Mouse (Mus musculus): Measurements from ENCODE around the gene Fscn3. TPM values are rescaled to one million over a fixed set of nuclear protein-coding genes. Genes with fewer than 3 reads are reported as not detected.

The Fscn3 gene
- total RNA-seq, 2 experiments from 2014 or later = not detected

DNA sequence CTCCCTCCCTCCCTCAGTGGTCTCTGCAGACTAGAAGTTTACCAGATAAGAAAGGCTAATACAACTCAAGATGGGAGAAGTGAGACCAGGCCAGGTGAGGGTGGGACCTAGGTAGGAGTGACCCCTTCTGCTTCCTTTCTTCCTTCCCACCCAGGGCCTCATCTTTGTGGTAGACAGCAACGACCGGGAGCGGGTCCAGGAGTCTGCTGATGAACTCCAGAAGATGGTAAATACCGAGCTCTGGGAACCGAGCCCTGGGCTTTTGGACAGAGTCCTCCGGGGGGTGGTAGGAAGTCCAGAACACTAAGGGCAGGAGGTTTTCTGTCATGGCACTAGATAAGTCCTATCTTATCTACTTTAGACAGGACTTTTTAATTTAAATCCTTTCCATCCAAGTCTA is 2.6 kb upstream of the Fscn3 start:
- DNase-seq (ENCODE audit: low spot score in 2 of 2) = no peak

DNA sequence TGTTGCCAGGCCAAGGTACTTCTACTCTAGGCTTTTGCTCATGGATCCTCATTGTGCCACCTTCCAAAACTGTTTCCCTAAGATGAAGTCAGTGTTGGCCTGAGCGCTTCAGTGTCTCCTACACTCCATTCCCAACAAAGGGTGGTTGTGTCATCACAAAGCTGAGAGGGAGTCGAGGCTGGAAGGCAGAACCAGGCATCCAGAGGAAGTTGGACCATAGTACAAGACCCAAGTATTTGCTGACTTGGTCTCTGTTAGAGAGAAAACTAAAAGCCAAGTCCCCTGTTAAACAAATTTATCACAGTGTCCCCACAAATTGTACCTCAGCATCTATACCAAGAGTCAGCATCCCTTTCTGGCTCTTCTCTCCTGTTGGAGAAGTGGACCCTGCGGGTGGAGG is 701 bp downstream of the Fscn3 start, which contains the start of gene Gcc1:
Gcc1 (minus strand) TSS at position 101 of the 400 bp plus-strand sequence.
- DNase-seq (ENCODE audit: low spot score in 2 of 2) = no peak

DNA sequence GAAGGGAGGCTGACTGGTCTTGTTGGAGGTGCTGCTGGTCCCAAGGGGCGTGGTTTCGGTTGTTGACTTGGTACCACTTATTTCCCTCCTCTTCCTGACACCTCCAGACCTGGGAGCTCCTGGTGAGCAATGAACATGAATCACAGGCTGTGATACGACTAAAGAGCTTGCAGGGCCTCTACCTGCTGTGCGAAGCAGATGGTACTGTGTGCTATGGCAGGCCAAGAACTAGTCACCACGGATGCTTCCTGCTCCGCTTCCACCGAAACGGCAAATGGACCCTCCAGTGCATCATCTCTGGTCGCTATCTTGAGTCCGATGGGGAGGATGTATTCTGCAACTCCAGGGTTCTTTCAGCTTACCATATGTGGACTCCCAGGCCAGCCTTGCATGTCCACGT is 2.3 kb downstream of the Fscn3 start:
- DNase-seq (ENCODE audit: low spot score in 2 of 2) = no peak

DNA sequence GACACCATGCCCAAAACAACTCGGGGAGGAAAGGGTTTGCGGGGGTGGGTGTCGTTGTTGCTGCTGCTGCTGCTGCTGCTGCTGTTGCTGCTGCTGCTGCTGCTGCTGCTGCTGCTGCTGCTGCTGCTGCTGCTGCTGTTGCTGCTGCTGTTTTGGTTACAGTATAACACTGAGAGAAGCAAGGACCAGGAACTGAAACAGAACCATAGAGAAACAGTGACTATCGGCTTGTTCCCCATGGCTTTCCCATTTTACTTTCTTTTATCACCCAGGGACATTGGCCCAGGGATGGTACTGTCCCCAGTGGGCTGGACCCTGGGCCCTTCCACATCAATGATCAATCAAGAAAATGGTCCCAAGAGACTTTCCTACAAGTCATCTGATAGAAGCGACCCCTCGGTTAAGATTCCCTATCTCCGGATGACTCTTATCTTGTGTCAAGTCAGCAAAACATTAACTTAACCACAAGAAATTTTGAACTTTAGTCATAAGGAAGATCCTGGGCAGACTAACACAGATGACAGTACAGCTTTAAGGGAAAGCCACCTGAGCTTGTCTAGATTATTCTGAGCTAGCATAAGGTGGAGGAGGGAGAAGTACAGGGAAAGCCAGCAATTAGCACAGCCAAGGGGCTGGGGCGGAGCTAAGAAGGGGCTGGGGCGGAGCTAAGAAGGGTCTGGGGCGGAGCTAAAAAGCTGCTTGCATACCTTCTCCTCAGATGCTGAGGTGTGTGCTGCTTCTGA is 3.4 kb downstream of the Fscn3 start:
- DNase-seq (ENCODE audit: low spot score in 2 of 2) = no peak

DNA sequence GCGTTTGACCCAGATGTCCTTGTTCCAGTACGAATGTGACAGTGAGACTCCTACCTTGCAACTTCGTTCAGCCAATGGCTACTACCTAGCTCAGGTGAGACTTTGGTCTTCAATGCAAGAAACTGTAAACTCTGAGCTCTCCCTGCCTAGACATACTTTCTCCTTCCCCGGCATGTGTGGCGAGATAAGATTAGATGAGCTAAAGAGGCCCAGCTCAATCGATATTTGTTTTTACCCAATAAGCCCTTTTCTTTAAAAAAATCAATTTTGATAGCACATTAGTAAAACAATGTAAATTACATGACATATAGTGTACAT is 3.9 kb downstream of the Fscn3 start:
- DNase-seq (ENCODE audit: low spot score in 2 of 2) = no peak

- DNase-seq (ENCODE audit: low spot score in 2 of 2) = no peak
These were observed 20.3 kb downstream of the Fscn3 start for GRCm38 (mm10) chr6:28447937-28448336.

GRCm38 (mm10) chr6:28449253-28449652 is 21.7 kb downstream of the Fscn3 start, which contains the start of gene Pax4:
Gene Pax4, minus strand, starts transcription at chr6:28449353.
- no peak for DNase-seq (ENCODE audit: low spot score in 2 of 2)

DNA sequence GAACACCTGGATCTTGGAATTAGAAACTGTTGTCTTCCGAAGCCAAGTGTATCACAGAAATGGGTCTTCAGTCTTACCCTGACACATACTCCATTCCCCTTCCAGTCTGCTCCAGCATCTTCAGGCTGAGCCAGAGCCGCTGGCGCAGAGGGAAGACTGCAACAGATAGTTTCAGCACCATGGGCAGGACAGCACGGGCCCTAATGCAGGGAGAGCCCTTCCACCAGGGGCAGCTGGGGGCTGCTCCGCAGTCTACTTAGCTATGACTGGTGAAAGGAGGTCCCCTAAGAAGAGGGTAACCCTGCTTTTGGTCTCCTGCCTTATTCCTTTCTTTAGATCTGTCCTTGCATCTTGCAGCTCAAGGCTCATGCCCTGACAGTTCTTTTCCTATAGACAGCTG is 22.9 kb downstream of the Fscn3 start:
- no peak for DNase-seq (ENCODE audit: low spot score in 2 of 2)

- DNase-seq (ENCODE audit: low spot score in 2 of 2) = no peak
These were observed 23.4 kb downstream of the Fscn3 start for GRCm38 (mm10) chr6:28450977-28451376.

GRCm38 (mm10) chr6:28459221-28459668 is 31.7 kb downstream of the Fscn3 start:
- no peak for DNase-seq (ENCODE audit: low spot score in 2 of 2)

DNA sequence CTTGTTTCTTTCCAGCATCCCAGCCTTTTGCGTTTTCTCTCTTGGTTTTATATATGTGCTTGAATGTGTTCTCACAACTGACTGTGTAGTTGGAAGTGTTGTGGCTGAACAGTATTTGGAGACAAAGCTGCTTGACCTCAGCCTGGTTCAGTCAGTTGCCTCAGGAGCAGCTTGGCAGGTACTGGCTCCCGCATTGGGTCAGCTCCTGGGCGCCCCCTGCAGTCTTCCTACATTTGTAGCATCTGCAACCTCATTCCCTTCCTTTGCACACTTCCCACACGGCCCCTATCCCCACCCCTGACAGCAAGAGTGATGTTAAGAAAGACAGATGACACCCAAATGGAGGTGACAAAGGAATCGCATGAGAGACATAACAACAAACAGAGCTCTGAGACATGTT is 32.9 kb downstream of the Fscn3 start:
- DNase-seq (ENCODE audit: low spot score in 2 of 2) = peak; percentile 18 to 41

GRCm38 (mm10) chr6:28464630-28465029 is 37.0 kb downstream of the Fscn3 start:
- no peak for DNase-seq (ENCODE audit: low spot score in 2 of 2)

- DNase-seq (ENCODE audit: low spot score in 2 of 2) = no peak
These were observed 42.5 kb downstream of the Fscn3 start for GRCm38 (mm10) chr6:28470017-28470602.

DNA sequence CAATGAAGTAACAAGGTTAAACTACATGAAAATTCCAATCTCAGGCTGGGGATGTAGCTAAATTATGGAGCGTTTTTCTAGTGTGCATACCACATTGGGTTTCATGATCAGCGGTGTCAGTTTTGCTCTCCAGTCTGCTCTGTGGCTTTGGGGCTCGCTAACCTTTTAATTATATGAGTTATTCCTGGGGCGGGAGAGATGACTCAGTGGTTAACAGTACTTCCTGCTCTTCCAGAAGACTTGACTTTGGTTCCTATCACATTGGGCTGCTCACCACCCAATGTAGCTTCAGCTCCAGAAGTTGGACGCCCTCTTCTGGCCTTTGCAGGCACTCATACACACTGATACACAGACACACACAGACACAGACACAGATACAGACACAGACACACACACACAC is 43.0 kb downstream of the Fscn3 start:
- no peak for DNase-seq (ENCODE audit: low spot score in 2 of 2)

DNA sequence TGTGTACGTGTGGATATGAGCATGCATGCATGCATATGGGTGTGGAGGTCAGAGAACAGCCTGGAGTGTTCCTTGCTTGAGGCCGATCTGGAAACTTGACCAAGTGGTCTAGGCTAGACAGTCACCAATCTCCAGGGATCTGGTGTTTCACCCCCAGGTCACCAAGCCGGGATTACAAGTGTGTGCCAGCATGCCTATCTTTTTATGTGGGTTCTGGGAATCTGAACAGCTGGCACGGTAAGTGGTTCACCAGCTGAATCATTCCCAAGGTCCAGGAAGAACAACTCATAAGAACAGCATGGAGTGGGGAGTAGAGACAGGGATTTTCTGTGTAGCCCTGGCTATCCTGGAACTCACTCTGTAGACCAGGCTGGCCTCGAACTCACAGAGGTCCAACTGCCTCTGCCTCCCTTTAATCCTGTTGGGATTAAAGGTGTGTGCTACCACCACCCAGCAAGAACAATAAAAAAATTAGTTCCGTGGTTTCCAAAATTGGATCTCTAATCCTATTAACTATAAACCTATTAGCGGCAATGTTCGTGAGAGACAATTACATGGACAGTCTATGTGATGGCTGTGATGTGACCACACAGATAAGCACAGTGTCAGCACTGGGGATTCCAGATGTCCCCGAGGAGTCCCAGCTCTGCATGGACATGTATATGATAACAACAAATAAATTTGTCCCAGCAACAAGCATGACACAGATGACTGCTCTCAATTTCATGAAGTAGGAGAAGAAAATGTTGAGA is 43.9 kb downstream of the Fscn3 start:
- no peak for DNase-seq (ENCODE audit: low spot score in 2 of 2)

DNA sequence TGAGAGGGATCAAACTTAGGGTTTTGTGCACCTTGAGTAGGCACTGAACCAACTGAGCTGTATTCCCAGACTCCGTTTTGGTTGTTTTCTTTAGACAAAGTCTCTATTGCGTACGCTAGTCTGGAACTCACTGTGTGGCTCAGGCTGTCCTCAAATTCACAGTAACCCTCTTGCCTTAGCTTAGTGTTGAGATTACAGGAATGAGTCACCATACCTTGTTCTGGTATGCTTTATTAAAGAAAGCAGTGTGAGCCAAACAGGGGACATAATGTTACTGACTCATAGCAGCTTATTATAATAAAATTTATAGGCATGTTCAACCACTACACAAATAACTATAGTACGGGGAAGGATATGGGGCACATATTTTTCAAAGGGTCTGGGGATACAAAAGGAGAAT is 46.6 kb downstream of the Fscn3 start:
- DNase-seq (ENCODE audit: low spot score in 2 of 2) = no peak

- DNase-seq (ENCODE audit: low spot score in 2 of 2) = no peak
These were observed 47.2 kb downstream of the Fscn3 start, which contains the start of gene Snd1 for GRCm38 (mm10) chr6:28474839-28475238. Gene Snd1, plus strand, starts transcription at chr6:28475139.

GRCm38 (mm10) chr6:28479865-28480751 is 52.5 kb downstream of the Fscn3 start:
- DNase-seq (ENCODE audit: low spot score in 2 of 2) = peak; percentile 82 to 93

DNA sequence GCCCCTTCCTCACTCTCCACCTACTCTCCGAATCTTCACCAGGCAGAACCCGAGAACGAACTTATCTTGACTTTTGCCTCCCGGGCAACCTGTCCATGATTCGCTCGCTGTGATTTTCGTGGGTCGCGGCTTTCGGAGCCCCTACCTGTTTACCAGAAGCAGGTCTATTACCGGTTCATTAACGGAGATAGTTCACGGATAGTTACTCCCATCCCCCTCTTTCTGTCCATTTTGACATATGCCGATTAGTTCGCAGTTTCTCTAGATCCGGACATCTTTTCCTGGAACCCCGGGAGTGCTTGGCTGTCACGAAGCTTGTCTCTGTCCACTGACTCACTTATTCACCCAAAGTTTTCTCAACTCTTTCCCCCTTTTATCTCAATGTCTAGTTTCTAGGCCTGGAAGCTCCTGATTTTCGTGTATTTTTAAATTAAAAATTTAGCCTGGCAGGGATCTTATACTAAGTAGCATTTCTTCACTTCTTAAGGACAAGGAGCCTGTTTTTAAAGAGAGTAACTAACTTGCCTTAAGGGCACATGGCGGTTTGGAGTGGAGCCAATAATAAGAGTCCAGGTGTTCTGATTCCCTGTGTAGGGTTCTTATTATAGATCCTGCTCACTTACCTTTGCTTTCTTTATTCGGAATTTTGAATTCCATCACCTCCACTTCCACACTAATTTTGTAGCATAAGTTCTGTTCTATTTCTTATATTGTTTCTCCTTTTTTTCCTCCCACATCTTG is 53.3 kb downstream of the Fscn3 start:
- DNase-seq (ENCODE audit: low spot score in 2 of 2) = no peak

- no peak for DNase-seq (ENCODE audit: low spot score in 2 of 2)
These were observed 55.2 kb downstream of the Fscn3 start for GRCm38 (mm10) chr6:28482711-28483315.

All from adrenal gland, postnatal 4 days (tissue).